Mouse (Mus musculus) right cerebral cortex, postnatal 36 days (tissue): ENCODE results near the gene Cacnb4.

ENCODE experiments used
- DNase-seq, 2 experiments: peaks; one replicate each; pipeline ENCODE4 v3.0.0; 2022; ENCODE audit warnings: low spot score in 2 of 2, mixed read lengths in 1 of 2

Gene Cacnb4

GRCm38 (mm10) chr2:52474570-52474969, 202.1 kb downstream of the Cacnb4 start:
- no peak for DNase-seq

GRCm38 (mm10) chr2:52471545-52472291, 204.9 kb downstream of the Cacnb4 start:
- no peak for DNase-seq

GRCm38 (mm10) chr2:52470044-52470560, 206.5 kb downstream of the Cacnb4 start:
- no peak for DNase-seq

GRCm38 (mm10) chr2:52467629-52468028, 209.0 kb downstream of the Cacnb4 start:
- DNase-seq: no peak

GRCm38 (mm10) chr2:52461206-52461967, 215.2 kb downstream of the Cacnb4 start:
- DNase-seq: no peak

- no peak for DNase-seq
Observed at GRCm38 (mm10) chr2:52455606-52456479, 220.8 kb downstream of the Cacnb4 start.

- no peak for DNase-seq
Observed at GRCm38 (mm10) chr2:52449818-52450217, 226.8 kb downstream of the Cacnb4 start.

GRCm38 (mm10) chr2:52448916-52449315, 227.7 kb downstream of the Cacnb4 start:
- DNase-seq: no peak

- no peak for DNase-seq
Observed at GRCm38 (mm10) chr2:52446648-52447047, 230.0 kb downstream of the Cacnb4 start.

GRCm38 (mm10) chr2:52442125-52442524, 234.5 kb downstream of the Cacnb4 start:
- no peak for DNase-seq

GRCm38 (mm10) chr2:52440420-52441015, 236.1 kb downstream of the Cacnb4 start:
- no peak for DNase-seq

- no peak for DNase-seq
Observed at GRCm38 (mm10) chr2:52438437-52438836, 238.2 kb downstream of the Cacnb4 start.

- DNase-seq: no peak
Observed at GRCm38 (mm10) chr2:52438013-52438412, 238.6 kb downstream of the Cacnb4 start.

- DNase-seq: no peak
Observed at GRCm38 (mm10) chr2:52435919-52436632, 240.6 kb downstream of the Cacnb4 start.

- DNase-seq: no peak
Observed at GRCm38 (mm10) chr2:52433365-52433764, 243.3 kb downstream of the Cacnb4 start.

GRCm38 (mm10) chr2:52427383-52427782, 249.2 kb downstream of the Cacnb4 start:
- DNase-seq: no peak

GRCm38 (mm10) chr2:52426041-52426440, 250.6 kb downstream of the Cacnb4 start:
- DNase-seq: no peak

- no peak for DNase-seq
Observed at GRCm38 (mm10) chr2:52425523-52425795, 251.2 kb downstream of the Cacnb4 start.

GRCm38 (mm10) chr2:52424747-52425522, 251.7 kb downstream of the Cacnb4 start, which contains the start of gene Arl5a:
Gene Arl5a (minus strand): TSS chr2:52424901.
- peak; percentile 87 to 89 for DNase-seq

GRCm38 (mm10) chr2:52424248-52424728, 252.3 kb downstream of the Cacnb4 start:
- DNase-seq: peak; percentile 26 to 28
